Mouse (Mus musculus) gastrocnemius, adult 2 months (tissue): ENCODE data around the gene Tab1. TPM values are rescaled to one million over a fixed set of nuclear protein-coding genes. Genes with fewer than 3 reads are reported as not detected.

Source experiments
- DNase-seq: peaks from one replicate; pipeline ENCODE4 v3.0.0; 2022
- H3K27ac ChIP-seq: fragments of 200-600 bp; 2 replicates; pipeline ENCODE4 v1.8.1; 2022; ENCODE audit warnings: mild to moderate bottlenecking
- H3K4me3 ChIP-seq: fragments of 200-600 bp; 2 replicates; pipeline ENCODE4 v1.8.1; 2022; ENCODE audit warnings: mild to moderate bottlenecking, moderate library complexity
- CTCF ChIP-seq: fragments of 200-600 bp; IDR thresholded peaks from 2 replicates; pipeline ENCODE4 v1.8.1; 2022; ENCODE audit warnings: antibody characterized with exemption, mild to moderate bottlenecking, moderate library complexity
- intact Hi-C: fragments of 180-260 bp; cut with DNase I; formaldehyde crosslinking; loops from one replicate; pipeline ENCODE4 v1.15.1; 2025
- total RNA-seq, 2 experiments: library from RNA; stranded (reverse); gene quantifications; 2 replicates each; pipeline ENCODE4 v1.2.3; 2021

Tab1 gene
- total RNA-seq, 2 experiments from 2014 or later, result 13.0 to 16.1 TPM

GRCm38 (mm10) chr15:80131421-80131820 lies 1.5 kb upstream of the Tab1 start:
- no peak overlapping the region for H3K4me3 ChIP-seq
- no peak for DNase-seq
- intact Hi-C loops, result no loop called here
- H3K27ac ChIP-seq, result no peak overlapping the region
- TF ChIP-seq CTCF, result no peak

- Histone ChIP-seq H3K4me3 (peak overlapping the region; percentile 95), H3K27ac (peak overlapping the region; percentile 98)
- intact Hi-C loops, result loop anchor here (2.0 kb wide), 1 partner anchor 42 kb away; the partner anchor contains the start of genes Rpl3 and Syngr1
- no peak for TF ChIP-seq CTCF
- DNase-seq, result no peak
Observed at GRCm38 (mm10) chr15:80132452-80132851, 475 bp upstream of the Tab1 start.

GRCm38 (mm10) chr15:80133682-80134449 lies 939 bp downstream of the Tab1 start:
- peak; percentile 38 for DNase-seq
- TF ChIP-seq CTCF, result no peak
- peak overlapping the region; percentile 98 for H3K27ac ChIP-seq
- peak overlapping the region; percentile 95 for H3K4me3 ChIP-seq
- intact Hi-C loops, result loop anchor here (2.0 kb wide), 1 partner anchor 43 kb away; the partner anchor contains the start of genes Rpl3 and Syngr1

- H3K4me3 ChIP-seq, result peak overlapping the region; percentile 95
- no peak for TF ChIP-seq CTCF
- peak overlapping the region; percentile 98 for H3K27ac ChIP-seq
- peak; percentile 43 for DNase-seq
- intact Hi-C loops, result no loop called here
Observed at GRCm38 (mm10) chr15:80134450-80134847, 1.5 kb downstream of the Tab1 start.

GRCm38 (mm10) chr15:80135499-80135898 lies 2.6 kb downstream of the Tab1 start:
- no peak for TF ChIP-seq CTCF
- no peak overlapping the region for H3K4me3 ChIP-seq
- intact Hi-C loops, result no loop called here
- H3K27ac ChIP-seq, result peak overlapping the region; percentile 98
- DNase-seq, result no peak

- Histone ChIP-seq H3K4me3 (no peak overlapping the region; the same call in 1 of the 2 replicates), H3K27ac (peak overlapping the region; percentile 98)
- no peak for DNase-seq
- TF ChIP-seq CTCF, result no peak
- intact Hi-C loops, result no loop called here
Observed at GRCm38 (mm10) chr15:80136645-80137044, 3.7 kb downstream of the Tab1 start.

- no peak for DNase-seq
- no peak overlapping the region for H3K4me3 ChIP-seq
- H3K27ac ChIP-seq, result peak overlapping the region; percentile 65
- intact Hi-C loops, result no loop called here
- 0 out of 2 replicates have a peak, but pooled peaks have one; percentile 0 for TF ChIP-seq CTCF
Observed at GRCm38 (mm10) chr15:80137945-80138791, 5.2 kb downstream of the Tab1 start.

- Histone ChIP-seq H3K4me3 (no peak overlapping the region), H3K27ac (no peak overlapping the region)
- DNase-seq, result no peak
- TF ChIP-seq CTCF, result no peak
- intact Hi-C loops, result no loop called here
Observed at GRCm38 (mm10) chr15:80140302-80140701, 7.4 kb downstream of the Tab1 start.

- no peak for DNase-seq
- TF ChIP-seq CTCF, result no peak
- Histone ChIP-seq H3K27ac (no peak overlapping the region), H3K4me3 (no peak overlapping the region)
- intact Hi-C loops, result no loop called here
Observed at GRCm38 (mm10) chr15:80140878-80141277, 8.0 kb downstream of the Tab1 start.

- no peak for DNase-seq
- Histone ChIP-seq H3K27ac (no peak overlapping the region), H3K4me3 (no peak overlapping the region)
- peak; percentile 34; the same call in 1 of the 2 replicates for TF ChIP-seq CTCF
- intact Hi-C loops, result no loop called here
Observed at GRCm38 (mm10) chr15:80142130-80142529, 9.2 kb downstream of the Tab1 start.

- TF ChIP-seq CTCF, result no peak
- Histone ChIP-seq H3K27ac (peak overlapping the region; percentile 75; the same call in 1 of the 2 replicates), H3K4me3 (no peak overlapping the region)
- DNase-seq, result no peak
- intact Hi-C loops, result no loop called here
Observed at GRCm38 (mm10) chr15:80143760-80144159, 10.8 kb downstream of the Tab1 start.

- Histone ChIP-seq H3K4me3 (no peak overlapping the region), H3K27ac (peak overlapping the region; percentile 75)
- no peak for TF ChIP-seq CTCF
- intact Hi-C loops, result no loop called here
- peak; percentile 53 for DNase-seq
Observed at GRCm38 (mm10) chr15:80145397-80145796, 12.5 kb downstream of the Tab1 start.

- H3K27ac ChIP-seq, result peak overlapping the region; percentile 75; the same call in 1 of the 2 replicates
- DNase-seq, result no peak
- TF ChIP-seq CTCF, result no peak
- intact Hi-C loops, result no loop called here
- H3K4me3 ChIP-seq, result no peak overlapping the region
Observed at GRCm38 (mm10) chr15:80146153-80146552, 13.2 kb downstream of the Tab1 start.
